18 mouse cellular contexts compared by ENCODE assay signal in genomic region chr17:50904463-50904862, GRCm38 (mm10).
"Had no signal": no experiment of that assay in that cellular context is flagged by ENCODE, and none has a peak within 500 bp of the region (broad histone marks: within the 10 kb centered on the region; RNA-seq: fewer than 3 reads in every experiment).

No protein-coding gene starts in this region.

- H3K4me1 ChIP-seq: intestine, embryonic 15.5 days; kidney, embryonic 15.5 days had no signal

- DNase-seq: kidney, adult 11 months; kidney, adult 8-10 months; kidney, postnatal 10 days; kidney, postnatal 36 days; lung, embryonic 14.5 days; midbrain, embryonic 14.5 days; thymus, adult 2 months; thymus, postnatal 14 days; thymus, postnatal 4 days had no signal

- H3K27ac ChIP-seq: intestine, embryonic 15.5 days; kidney, embryonic 15.5 days; limb, embryonic 10.5 days; limb, embryonic 13.5 days; macrophage; stomach, postnatal 0 days had no signal

- H3K4me3 ChIP-seq: intestine, embryonic 15.5 days; kidney, embryonic 15.5 days; limb, embryonic 10.5 days; limb, embryonic 13.5 days; megakaryocyte, embryonic 14.5 days had no signal

- ATAC-seq: intestine, embryonic 15.5 days; lung, postnatal 0 days had no signal

- H3K9ac ChIP-seq: intestine, embryonic 15.5 days; kidney, embryonic 15.5 days; limb, embryonic 13.5 days; lung, embryonic 14.5 days had no signal

- H3K36me3 ChIP-seq: intestine, embryonic 15.5 days; kidney, embryonic 15.5 days; limb, embryonic 10.5 days; limb, embryonic 13.5 days had no signal

- H3K9me3 ChIP-seq: intestine, embryonic 15.5 days; kidney, embryonic 15.5 days; limb, embryonic 10.5 days; limb, embryonic 13.5 days; megakaryocyte, embryonic 14.5 days had no signal

- H3K4me2 ChIP-seq: intestine, embryonic 15.5 days; kidney, embryonic 15.5 days; limb, embryonic 13.5 days; lung, embryonic 14.5 days; midbrain, embryonic 11.5 days had no signal

- H3K27me3 ChIP-seq: intestine, embryonic 15.5 days; kidney, embryonic 15.5 days; limb, embryonic 13.5 days; megakaryocyte, embryonic 14.5 days had no signal
